Mouse (Mus musculus) intestine, postnatal 0 days (tissue): ENCODE results near the gene Nfatc2. TPM values are rescaled to one million over a fixed set of nuclear protein-coding genes. Genes with fewer than 3 reads are reported as not detected.

ENCODE experiments used
- ATAC-seq: fragments of 200-750 bp; cut with Nextera tagmentation; 2 replicates; pipeline ENCODE4 v1.8.0; 2017; ENCODE audit warnings: mild to moderate bottlenecking, moderate TSS enrichment, moderate library complexity
- H3K27ac ChIP-seq: fragments of 300-500 bp; sonication (generic); 2 replicates; pipeline ENCODE4 v1.5.1; 2014; ENCODE audit warnings: mild to moderate bottlenecking, low read depth, low read length, moderate library complexity
- H3K27me3 ChIP-seq: fragments of 300-500 bp; sonication (generic); replicated peaks from 2 replicates; pipeline ENCODE4 v1.6.1; 2014; ENCODE audit warnings: low read length, mixed read lengths; ENCODE audit not compliant: control insufficient read depth, insufficient read depth
- H3K36me3 ChIP-seq: fragments of 300-500 bp; sonication (generic); 2 replicates; pipeline ENCODE4 v1.6.1; 2014; ENCODE audit warnings: mild to moderate bottlenecking, moderate library complexity; ENCODE audit not compliant: control insufficient read depth, insufficient read depth
- H3K4me1 ChIP-seq: fragments of 300-500 bp; sonication (generic); replicated peaks from 2 replicates; pipeline ENCODE4 v1.6.1; 2014; ENCODE audit warnings: antibody characterized with exemption, low read length, mixed read lengths; ENCODE audit not compliant: control insufficient read depth, insufficient read depth
- H3K4me2 ChIP-seq: fragments of 300-500 bp; sonication (generic); replicated peaks from 2 replicates; pipeline ENCODE4 v1.6.1; 2014; ENCODE audit warnings: low read depth, mild to moderate bottlenecking, moderate library complexity
- H3K4me3 ChIP-seq: fragments of 300-500 bp; sonication (generic); 2 replicates; pipeline ENCODE4 v1.5.1; 2014; ENCODE audit warnings: low read depth, low read length
- H3K9ac ChIP-seq: fragments of 300-500 bp; sonication (generic); 2 replicates; pipeline ENCODE4 v1.6.1; 2014; ENCODE audit warnings: mild to moderate bottlenecking, low read depth, low read length
- H3K9me3 ChIP-seq: fragments of 300-500 bp; sonication (generic); 2 replicates; pipeline ENCODE4 v1.6.1; 2016; ENCODE audit warnings: mixed run types; ENCODE audit not compliant: control insufficient read depth
- CTCF ChIP-seq: sonication (generic); IDR thresholded peaks from 2 replicates; pipeline ENCODE4 v1.5.1; 2016; ENCODE audit warnings: low read depth, mild to moderate bottlenecking, control low read depth, antibody characterized with exemption, moderate library complexity
- WGBS: fragments of 180-500 bp; shearing (Covaris S2); extraction: QIAGEN DNeasy Blood & Tissue Kit; methylation state at CpG from one replicate; pipeline ENCODE4 v1.1.7; 2014; 5-methylcytosine and 5-hydroxymethylcytosine counted together
- polyA plus RNA-seq: library from polyadenylated mRNA; unstranded; fragments of >200 nt; fragmentation: Nextera tagmentation; extraction: Ambion mirVana; gene quantifications from 2 replicates; pipeline ENCODE4 v1.2.1, GENCODE M21; 2015

Nfatc2 gene
- 1.5 and 1.9 TPM in 2 replicates for polyA plus RNA-seq

GRCm38 (mm10) chr2:168601491-168602386 lies at the start of gene Nfatc2:
Gene Nfatc2 (minus strand): TSS chr2:168601657.
- TF ChIP-seq CTCF: no peak
- no peaks in the 10 kb centered on the region for H3K4me1 ChIP-seq
- ATAC-seq: peak; percentile 35
- peak within 1 kb of the TSS; percentile 31; the same call in 1 of the 2 replicates for H3K9ac ChIP-seq
- 2% methylated on average over 54 of the region's 56 CpGs for WGBS
- peak within 1 kb of the TSS; percentile 44 for H3K4me3 ChIP-seq
- no peaks in the 10 kb centered on the region for H3K9me3 ChIP-seq
- peaks cover 27% of the 10 kb centered on the region; the same call in 1 of the 2 replicates for H3K27me3 ChIP-seq
- H3K36me3 ChIP-seq: no peaks in the 10 kb centered on the region
- peak within 1 kb of the TSS; percentile 66 for H3K4me2 ChIP-seq
- peak within 1 kb of the TSS; percentile 28; the same call in 1 of the 2 replicates for H3K27ac ChIP-seq

GRCm38 (mm10) chr2:168648171-168648570 lies 46.7 kb upstream of the Nfatc2 start:
- no peaks in the 10 kb centered on the region for H3K4me1 ChIP-seq
- no peak for ATAC-seq
- 83% methylated on average over 8 of the region's 8 CpGs for WGBS
- no peaks in the 10 kb centered on the region for H3K27me3 ChIP-seq
- H3K9me3 ChIP-seq: no peaks in the 10 kb centered on the region
- H3K4me3 ChIP-seq: no peak overlapping the region
- peaks cover 47% of the 10 kb centered on the region for H3K36me3 ChIP-seq
- H3K4me2 ChIP-seq: no peak overlapping the region
- TF ChIP-seq CTCF: no peak
- H3K27ac ChIP-seq: no peak overlapping the region
- H3K9ac ChIP-seq: no peak overlapping the region

- Histone ChIP-seq H3K4me3 (no peak overlapping the region), H3K4me1 (no peaks in the 10 kb centered on the region), H3K9me3 (no peaks in the 10 kb centered on the region), H3K9ac (no peak overlapping the region), H3K27me3 (no peaks in the 10 kb centered on the region), H3K4me2 (no peak overlapping the region), H3K27ac (no peak overlapping the region), H3K36me3 (peaks cover 62% of the 10 kb centered on the region)
- no peak for ATAC-seq
- TF ChIP-seq CTCF: no peak
- 83% methylated on average over 6 of the region's 6 CpGs for WGBS
Measured at GRCm38 (mm10) chr2:168644855-168645254, 43.4 kb upstream of the Nfatc2 start.

- H3K27ac ChIP-seq: no peak overlapping the region
- no peaks in the 10 kb centered on the region for H3K4me1 ChIP-seq
- no peaks in the 10 kb centered on the region for H3K9me3 ChIP-seq
- ATAC-seq: no peak
- no peaks in the 10 kb centered on the region for H3K27me3 ChIP-seq
- no peak overlapping the region for H3K4me2 ChIP-seq
- no peak overlapping the region for H3K9ac ChIP-seq
- H3K36me3 ChIP-seq: peaks cover 64% of the 10 kb centered on the region
- TF ChIP-seq CTCF: no peak
- 88% methylated on average over 20 of the region's 20 CpGs for WGBS
- no peak overlapping the region for H3K4me3 ChIP-seq
Measured at GRCm38 (mm10) chr2:168643524-168644177, 42.2 kb upstream of the Nfatc2 start.

GRCm38 (mm10) chr2:168642187-168642586 lies 40.7 kb upstream of the Nfatc2 start:
- no peaks in the 10 kb centered on the region for H3K27me3 ChIP-seq
- no peaks in the 10 kb centered on the region for H3K4me1 ChIP-seq
- 76% methylated on average over 11 of the region's 11 CpGs for WGBS
- peaks cover 66% of the 10 kb centered on the region for H3K36me3 ChIP-seq
- H3K9me3 ChIP-seq: no peaks in the 10 kb centered on the region
- no peak overlapping the region for H3K9ac ChIP-seq
- no peak overlapping the region for H3K4me2 ChIP-seq
- H3K4me3 ChIP-seq: no peak overlapping the region
- TF ChIP-seq CTCF: no peak
- ATAC-seq: no peak
- no peak overlapping the region for H3K27ac ChIP-seq

- H3K9ac ChIP-seq: no peak overlapping the region
- H3K27ac ChIP-seq: no peak overlapping the region
- no peaks in the 10 kb centered on the region for H3K27me3 ChIP-seq
- H3K36me3 ChIP-seq: peaks cover 78% of the 10 kb centered on the region
- H3K9me3 ChIP-seq: no peaks in the 10 kb centered on the region
- no peak overlapping the region for H3K4me3 ChIP-seq
- 94% methylated on average over 9 of the region's 9 CpGs for WGBS
- H3K4me2 ChIP-seq: no peak overlapping the region
- H3K4me1 ChIP-seq: no peaks in the 10 kb centered on the region
- no peak for ATAC-seq
- no peak for TF ChIP-seq CTCF
Measured at GRCm38 (mm10) chr2:168640460-168640859, 39.0 kb upstream of the Nfatc2 start.
